Mouse (Mus musculus): ENCODE data around the gene 1700093K21Rik. TPM values are rescaled to one million over a fixed set of nuclear protein-coding genes. Genes with fewer than 3 reads are reported as not detected.

Gene 1700093K21Rik
- polyA plus RNA-seq, 1 experiment from 2014 or later, result 0.16 TPM

DNA sequence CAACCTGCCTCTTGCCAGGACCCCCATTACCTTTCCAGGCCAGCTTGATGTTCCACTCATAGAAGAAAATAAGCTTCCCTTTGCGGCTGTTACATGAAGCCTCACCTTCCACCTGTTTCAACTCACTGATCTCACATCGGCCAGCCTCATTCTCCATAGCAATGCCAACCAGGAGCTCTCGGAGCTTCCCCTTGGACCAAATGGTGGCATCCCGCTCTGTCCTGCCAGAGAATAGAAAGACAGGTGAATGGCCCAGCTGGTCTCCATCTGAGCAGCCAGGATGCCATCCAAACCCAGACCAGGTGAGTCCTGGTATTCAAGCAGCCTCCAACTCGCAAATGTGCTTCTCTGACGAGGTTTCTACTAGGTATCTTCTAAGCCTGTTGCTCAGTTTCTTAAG lies 24.3 kb downstream of the 1700093K21Rik start:
- WGBS, result 48% methylated on average over 6 of the region's 6 CpGs
- H3K9ac ChIP-seq (replicated peaks), result peak overlapping the region; percentile 91
- H3K4me3 ChIP-seq (replicated peaks), result peak overlapping the region; percentile 76
- peaks cover 34% of the 10 kb centered on the region for H3K36me3 ChIP-seq
- peak overlapping the region; percentile 88 for H3K4me2 ChIP-seq (replicated peaks)
- H3K4me1 ChIP-seq (replicated peaks), result peaks cover 32% of the 10 kb centered on the region
- peak overlapping the region; percentile 96 for H3K27ac ChIP-seq
- H3K27me3 ChIP-seq, result no peaks in the 10 kb centered on the region
- no peaks in the 10 kb centered on the region for H3K9me3 ChIP-seq
- ATAC-seq, result no peak

DNA sequence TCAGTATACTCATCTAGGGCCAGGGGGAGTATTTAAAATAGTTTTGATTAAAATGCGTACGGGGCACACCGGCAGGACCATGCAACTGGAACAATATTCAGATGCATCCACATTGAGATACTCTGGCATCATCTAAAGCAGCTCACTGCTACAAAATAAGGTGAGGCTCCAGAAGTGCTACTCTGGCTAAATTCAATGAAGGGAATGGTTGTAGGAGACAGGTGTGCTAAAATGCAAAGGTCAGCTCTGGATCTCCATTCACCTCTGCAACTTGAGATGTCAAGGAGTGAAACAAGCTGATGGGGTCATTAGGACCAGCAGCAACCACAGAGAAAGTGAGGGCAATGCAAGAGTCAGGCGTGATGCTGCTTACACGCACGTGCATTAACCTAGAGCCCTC lies 25.7 kb downstream of the 1700093K21Rik start:
- Histone ChIP-seq H3K27ac (no peak overlapping the region), H3K4me1 (replicated peaks) (peaks cover 32% of the 10 kb centered on the region), H3K36me3 (peaks cover 48% of the 10 kb centered on the region), H3K4me2 (replicated peaks) (peak overlapping the region; percentile 88), H3K9me3 (no peaks in the 10 kb centered on the region), H3K9ac (replicated peaks) (no peak overlapping the region), H3K4me3 (replicated peaks) (0 out of 2 replicates have a peak overlapping the region, but pooled peaks have one; percentile 76), H3K27me3 (no peaks in the 10 kb centered on the region)
- ATAC-seq, result no peak
- WGBS, result 93% methylated on average over 6 of the region's 6 CpGs

GRCm38 (mm10) chr11:23492048-23492790 lies 28.7 kb downstream of the 1700093K21Rik start:
- Histone ChIP-seq H3K4me3 (replicated peaks) (no peak overlapping the region), H3K27me3 (no peaks in the 10 kb centered on the region), H3K4me2 (replicated peaks) (no peak overlapping the region), H3K27ac (no peak overlapping the region), H3K9ac (replicated peaks) (no peak overlapping the region), H3K36me3 (peaks cover 77% of the 10 kb centered on the region), H3K9me3 (no peaks in the 10 kb centered on the region), H3K4me1 (replicated peaks) (peaks cover 27% of the 10 kb centered on the region)
- 93% methylated on average over 4 of the region's 4 CpGs for WGBS
- no peak for ATAC-seq

DNA sequence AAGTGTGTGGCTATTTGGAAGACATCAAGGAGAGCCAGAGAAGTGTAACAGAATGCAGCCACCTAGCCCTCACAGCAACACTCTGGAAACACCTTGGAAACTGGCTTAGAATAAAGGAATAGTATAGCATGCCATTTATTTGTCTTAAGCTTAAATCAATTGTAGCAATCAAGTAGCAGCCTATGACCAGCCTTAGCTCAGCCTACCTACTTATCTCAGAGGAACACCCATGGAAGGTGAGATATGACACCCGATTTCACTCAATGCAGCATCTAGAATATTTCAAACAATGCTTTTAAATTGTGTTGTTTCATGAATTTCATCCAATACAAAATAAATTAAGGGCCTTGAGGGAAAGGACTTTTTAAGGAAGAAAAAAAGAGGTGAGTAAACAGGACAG lies 31.0 kb downstream of the 1700093K21Rik start:
- 100% methylated on average over 1 of the region's 1 CpGs for WGBS

More for the DNA sequence above, 31.0 kb downstream of the 1700093K21Rik start:
- H3K36me3 ChIP-seq, result peaks cover 88% of the 10 kb centered on the region
- H3K4me2 ChIP-seq (replicated peaks), result no peak overlapping the region
- no peak overlapping the region for H3K4me3 ChIP-seq (replicated peaks)
- H3K27ac ChIP-seq, result no peak overlapping the region
- H3K9ac ChIP-seq (replicated peaks), result no peak overlapping the region
- peaks cover 7% of the 10 kb centered on the region for H3K4me1 ChIP-seq (replicated peaks)
- H3K27me3 ChIP-seq, result no peaks in the 10 kb centered on the region
- no peak for ATAC-seq
- no peaks in the 10 kb centered on the region for H3K9me3 ChIP-seq

Small RNAs within 50 kb of the gene (microRNA-seq; reads per million reads assigned to microRNA genes)
- gene Gm47279, result not detected

Other genes starting within 250 kb of the 1700093K21Rik start
- gene Usp34, start 214.3 kb downstream of the 1700093K21Rik start, polyA plus RNA-seq (2015; fragmentation: Nextera tagmentation; extraction: Ambion mirVana), result 31.3 and 36.2 TPM in 2 replicates
- 142 and 144 TPM in 2 replicates for gene Ahsa2, start 23.1 kb downstream of the 1700093K21Rik start, polyA plus RNA-seq (2015; fragmentation: Nextera tagmentation; extraction: Ambion mirVana)
- gene 0610010F05Rik, start 112.5 kb upstream of the 1700093K21Rik start, polyA plus RNA-seq (2015; fragmentation: Nextera tagmentation; extraction: Ambion mirVana), result 141 and 149 TPM in 2 replicates
- 13.3 and 14.7 TPM in 2 replicates for gene Pus10, start 144.5 kb upstream of the 1700093K21Rik start, polyA plus RNA-seq (2015; fragmentation: Nextera tagmentation; extraction: Ambion mirVana)
- gene Pex13, start 144.8 kb upstream of the 1700093K21Rik start, polyA plus RNA-seq (2015; fragmentation: Nextera tagmentation; extraction: Ambion mirVana), result 34.7 and 41.8 TPM in 2 replicates
- 0.24 and 0.31 TPM in 2 replicates for gene Rel, start 249.8 kb upstream of the 1700093K21Rik start, polyA plus RNA-seq (2015; fragmentation: Nextera tagmentation; extraction: Ambion mirVana)